Mouse (Mus musculus) ES-E14 (cell line): ENCODE measurements around the gene Slc1a4. TPM values are rescaled to one million over a fixed set of nuclear protein-coding genes. Genes with fewer than 3 reads are reported as not detected.

Experiments used
- DNase-seq: peaks from one replicate; pipeline ENCODE4 v3.0.0-alpha.2; 2013; ENCODE audit warnings: low read depth, low spot score
- H3K27ac ChIP-seq: 2 replicates; pipeline ENCODE4 v1.5.1; 2012; ENCODE audit warnings: low read depth, mild to moderate bottlenecking, low read length, moderate library complexity, mixed read lengths; ENCODE audit not compliant: poor library complexity, insufficient read depth, severe bottlenecking
- H3K36me3 ChIP-seq: 2 replicates; pipeline ENCODE4 v1.6.1; 2012; ENCODE audit warnings: mild to moderate bottlenecking, low read length, moderate library complexity, mixed read lengths; ENCODE audit not compliant: control insufficient read depth, poor library complexity, insufficient read depth, severe bottlenecking
- H3K4me1 ChIP-seq, 2 experiments: fragments of 150-350 bp in 1 of 2; sonication (generic) in 1 of 2; 2 replicates each; pipeline ENCODE4 v1.6.1; 2012; ENCODE audit warnings: low read length in 2 of 2, mild to moderate bottlenecking in 1 of 2, mixed read lengths in 1 of 2; ENCODE audit not compliant: control insufficient read depth in 2 of 2, insufficient read depth in 2 of 2, poor library complexity in 1 of 2
- H3K4me3 ChIP-seq, 2 experiments: fragments of 150-350 bp in 1 of 2; sonication (generic) in 1 of 2; 2 replicates each; pipeline ENCODE4 v1.5.1; 2012; ENCODE audit warnings: low read length in 2 of 2, low read depth in 1 of 2, mild to moderate bottlenecking in 1 of 2, mixed read lengths in 1 of 2; ENCODE audit not compliant: insufficient read depth in 1 of 2, poor library complexity in 1 of 2, severe bottlenecking in 1 of 2
- H3K9ac ChIP-seq: 2 replicates; pipeline ENCODE4 v1.6.1; 2012; ENCODE audit warnings: low read depth, mild to moderate bottlenecking, low read length, mixed read lengths; ENCODE audit not compliant: poor library complexity, insufficient read depth, severe bottlenecking
- H3K9me3 ChIP-seq: fragments of 150-350 bp; sonication (generic); 2 replicates; pipeline ENCODE4 v1.6.1; 2012; ENCODE audit warnings: low read depth, mild to moderate bottlenecking, low read length; ENCODE audit not compliant: control insufficient read depth, insufficient read depth
- CHD2 ChIP-seq: IDR thresholded peaks from 2 replicates; pipeline ENCODE4 v1.6.1; 2014; ENCODE audit warnings: mild to moderate bottlenecking, low read depth, low read length, inconsistent platforms
- HCFC1 ChIP-seq: IDR thresholded peaks from 2 replicates; pipeline ENCODE4 v1.6.1; 2012; ENCODE audit warnings: low read length, inconsistent platforms, borderline replicate concordance; ENCODE audit not compliant: insufficient read depth
- MAFK ChIP-seq: IDR thresholded peaks from 2 replicates; pipeline ENCODE4 v1.6.1; 2014; ENCODE audit warnings: mild to moderate bottlenecking, low read depth, low read length, inconsistent platforms; ENCODE audit not compliant: insufficient read depth
- ZC3H11A ChIP-seq: IDR thresholded peaks from 2 replicates; pipeline ENCODE4 v1.6.1; 2012; ENCODE audit warnings: low read depth, mild to moderate bottlenecking, inconsistent platforms, low read length, borderline replicate concordance
- ZNF384 ChIP-seq: IDR thresholded peaks from 2 replicates; pipeline ENCODE4 v1.6.1; 2012; ENCODE audit warnings: low read depth, low read length, inconsistent platforms
- in situ Hi-C, 2 experiments: fragments of 600-800 bp; cut with MboI; formaldehyde crosslinking; loops; one replicate each; pipeline ENCODE4 v1.15.1; 2025; ENCODE audit warnings: low sequenced_read_pairs in 2 of 2, inconsistent platforms in 1 of 2; ENCODE audit not compliant: unreplicated experiment in 2 of 2
- total RNA-seq: library from RNA; depleted of rRNA; stranded (reverse); fragments of 300-350 nt; gene quantifications from 2 replicates; pipeline ENCODE4 v1.2.3, GENCODE M21; 2012; rRNA removed

Gene Slc1a4
- 35.2 and 80.4 TPM in 2 replicates for total RNA-seq

DNA sequence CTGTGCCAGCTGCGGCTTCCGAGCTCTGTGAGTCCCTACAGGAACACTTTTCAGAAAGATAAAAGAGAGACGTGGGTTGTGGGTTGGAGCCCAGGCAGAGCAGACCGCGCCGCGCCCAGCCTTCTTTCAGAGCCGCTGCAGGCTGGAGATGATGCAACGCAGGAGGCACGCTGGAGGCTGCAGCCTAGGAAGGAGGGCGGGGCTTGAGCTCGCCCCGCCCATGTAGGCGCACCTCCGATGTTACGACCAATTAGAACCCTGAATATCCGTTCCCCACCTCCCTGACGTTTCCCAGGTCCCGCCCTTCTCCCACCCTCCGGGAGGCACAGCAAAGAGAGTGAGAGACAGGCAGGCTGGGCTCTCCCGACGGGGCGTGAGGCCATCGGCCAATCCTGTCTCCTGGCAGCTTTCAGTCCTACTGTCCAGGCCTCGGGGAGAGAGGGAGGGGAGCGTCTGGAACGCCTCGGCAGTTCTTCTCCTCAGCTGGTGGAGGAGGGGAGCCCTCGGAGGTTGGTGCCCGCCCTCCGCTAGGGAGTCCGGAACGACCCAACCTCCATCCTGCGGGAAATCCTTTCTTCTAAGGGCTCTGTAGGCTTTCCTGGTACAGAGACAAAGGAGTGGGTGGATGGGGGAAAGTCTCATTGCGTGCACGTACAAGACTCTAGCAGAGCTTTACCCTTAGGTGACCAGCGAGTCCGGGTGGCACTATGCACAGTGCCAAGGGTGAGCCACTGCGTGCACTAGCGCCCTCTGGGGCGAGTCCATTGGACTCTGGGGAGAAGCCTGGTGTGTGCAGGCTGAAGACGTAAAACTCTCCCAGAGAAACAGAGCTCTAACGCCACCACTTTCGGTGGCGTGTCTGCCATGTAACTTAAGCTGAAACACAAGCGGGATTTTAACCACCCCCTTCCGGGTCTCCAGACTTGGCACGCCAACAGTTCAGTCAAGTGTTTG, at the start of gene Slc1a4:
Slc1a4 (minus strand) TSS at position 153 of the 954 bp plus-strand sequence.
- H3K27ac ChIP-seq: peak within 1 kb of the TSS; percentile 64; the same call in 1 of the 2 replicates
- no peak for TF ChIP-seq ZC3H11A
- TF ChIP-seq HCFC1: no peak
- no peak for TF ChIP-seq MAFK
- TF ChIP-seq ZNF384: no peak
- no peak for TF ChIP-seq CHD2
- no peaks in the 10 kb centered on the region for H3K9me3 ChIP-seq
- peak within 1 kb of the TSS; percentile 82 for H3K9ac ChIP-seq
- peak within 1 kb of the TSS; percentile 81 to 90 for H3K4me3 ChIP-seq
- peaks cover 0 to 11% of the 10 kb centered on the region in 2 experiments; a peak in 2 of 4 replicates for H3K4me1 ChIP-seq
- H3K36me3 ChIP-seq: no peaks in the 10 kb centered on the region
- in situ Hi-C loops: no loop called here
- DNase-seq: peak; percentile 99

DNA sequence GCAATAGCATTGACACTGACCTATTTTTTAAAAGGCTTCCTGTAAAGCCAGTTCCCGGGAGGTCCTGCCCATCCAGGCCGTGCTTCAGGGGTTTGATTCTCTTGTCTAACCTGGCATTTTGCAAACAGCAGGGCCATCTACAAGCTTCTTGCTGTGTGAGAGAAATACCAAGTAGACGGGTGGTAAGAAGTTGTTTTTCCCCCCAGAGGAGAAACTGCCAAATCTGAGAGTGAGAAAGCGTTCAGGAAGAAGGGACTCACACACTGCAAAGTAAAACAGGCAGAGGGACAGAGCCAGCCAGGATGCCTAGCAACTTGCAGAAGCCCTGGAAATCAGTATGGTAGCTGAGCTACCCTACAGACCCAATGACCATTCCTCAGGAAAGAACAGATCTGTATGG, 47.6 kb upstream of the Slc1a4 start:
- H3K4me3 ChIP-seq: no peak overlapping the region
- in situ Hi-C loops: no loop called here
- no peak for TF ChIP-seq CHD2
- TF ChIP-seq HCFC1: no peak
- TF ChIP-seq ZNF384: no peak
- no peak for TF ChIP-seq MAFK
- TF ChIP-seq ZC3H11A: no peak
- no peak overlapping the region for H3K27ac ChIP-seq
- no peaks in the 10 kb centered on the region for H3K9me3 ChIP-seq
- no peak overlapping the region for H3K9ac ChIP-seq
- no peaks in the 10 kb centered on the region for H3K36me3 ChIP-seq
- DNase-seq: no peak
- H3K4me1 ChIP-seq: peaks cover 0 to 3% of the 10 kb centered on the region in 2 experiments; a peak in 1 of 4 replicates

DNA sequence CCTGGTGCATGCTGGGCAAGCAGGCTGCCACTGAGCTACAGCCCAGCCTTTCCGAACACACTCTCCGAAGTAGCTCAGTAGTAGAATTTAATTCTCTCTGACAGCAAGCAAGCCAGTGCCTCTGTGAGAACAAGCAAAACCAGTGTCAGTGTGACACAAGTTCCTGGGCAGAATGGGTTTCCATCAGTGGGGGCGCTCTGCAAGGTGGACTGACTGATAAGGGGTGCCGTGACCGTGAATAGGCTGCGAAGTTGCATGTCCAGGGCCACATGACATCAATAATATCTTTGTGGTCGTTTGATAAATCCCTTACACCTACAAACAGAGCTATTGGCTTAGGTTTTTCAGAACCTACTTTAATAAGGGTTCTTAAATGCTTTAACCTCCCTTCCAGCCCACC, 44.1 kb upstream of the Slc1a4 start:
- no peak overlapping the region for H3K27ac ChIP-seq
- H3K4me1 ChIP-seq: peaks cover 0 to 3% of the 10 kb centered on the region in 2 experiments; a peak in 1 of 4 replicates
- DNase-seq: no peak
- no peaks in the 10 kb centered on the region for H3K9me3 ChIP-seq
- TF ChIP-seq ZNF384 (no peak), CHD2 (no peak), ZC3H11A (no peak), HCFC1 (no peak), MAFK (no peak)
- no peak overlapping the region for H3K9ac ChIP-seq
- H3K4me3 ChIP-seq: no peak overlapping the region
- H3K36me3 ChIP-seq: no peaks in the 10 kb centered on the region
- in situ Hi-C loops: no loop called here

DNA sequence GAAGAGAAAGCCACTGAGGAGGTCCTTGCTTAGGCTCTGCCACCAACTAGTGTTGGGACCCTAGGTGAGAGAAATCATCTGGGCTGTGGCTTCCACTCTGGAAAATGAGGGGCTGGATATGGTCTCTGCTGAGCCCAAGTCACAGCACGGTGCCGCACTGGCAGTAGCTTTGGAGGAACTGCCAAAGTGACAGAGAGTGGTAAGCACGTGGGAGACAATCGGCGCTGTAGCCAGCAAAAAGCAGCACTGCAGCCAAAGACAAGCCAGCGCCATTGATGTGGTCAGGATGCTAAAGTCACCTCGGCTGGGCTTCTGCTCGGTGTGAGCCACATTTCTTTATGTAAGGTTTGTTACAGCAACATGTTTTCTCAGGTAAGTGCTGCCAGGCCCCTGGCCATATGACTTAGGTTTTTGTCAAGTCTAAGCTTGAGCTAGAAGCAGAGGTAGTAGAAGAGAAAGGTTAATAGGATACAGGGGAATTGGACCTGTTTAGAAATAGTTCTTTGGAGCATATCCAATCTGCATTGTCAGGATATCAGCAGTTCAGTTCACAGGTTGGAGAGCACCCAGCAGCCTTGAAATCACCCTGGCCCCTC, 40.2 kb upstream of the Slc1a4 start:
- Histone ChIP-seq H3K4me3 (no peak overlapping the region), H3K36me3 (no peaks in the 10 kb centered on the region), H3K9me3 (no peaks in the 10 kb centered on the region), H3K27ac (no peak overlapping the region), H3K9ac (no peak overlapping the region), H3K4me1 (peaks cover 2 to 3% of the 10 kb centered on the region in 2 experiments; a peak in 1 of 4 replicates)
- TF ChIP-seq HCFC1: no peak
- no peak for TF ChIP-seq ZC3H11A
- TF ChIP-seq CHD2: no peak
- TF ChIP-seq MAFK: no peak
- no peak for TF ChIP-seq ZNF384
- in situ Hi-C loops: no loop called here
- DNase-seq: no peak
